Mouse (Mus musculus): ENCODE results near the gene Ctnnd2.

Gene Ctnnd2

GRCm38 (mm10) chr15:30512467-30512866, 340.1 kb downstream of the Ctnnd2 start:
- intact Hi-C loops (cut with DNase I) = no loop called here

- intact Hi-C loops (cut with DNase I) = no loop called here
Observed at GRCm38 (mm10) chr15:30513122-30513521, 340.7 kb downstream of the Ctnnd2 start.

GRCm38 (mm10) chr15:30515425-30515824, 343.0 kb downstream of the Ctnnd2 start:
- intact Hi-C loops (cut with DNase I) = no loop called here

- intact Hi-C loops (cut with DNase I) = no loop called here
Observed at GRCm38 (mm10) chr15:30541459-30541858, 369.1 kb downstream of the Ctnnd2 start.

- intact Hi-C loops (cut with DNase I) = no loop called here
Observed at GRCm38 (mm10) chr15:30548263-30548662, 375.9 kb downstream of the Ctnnd2 start.

GRCm38 (mm10) chr15:30550956-30551355, 378.6 kb downstream of the Ctnnd2 start:
- intact Hi-C loops (cut with DNase I) = no loop called here

GRCm38 (mm10) chr15:30553910-30554406, 381.6 kb downstream of the Ctnnd2 start:
- intact Hi-C loops (cut with DNase I) = no loop called here

- intact Hi-C loops (cut with DNase I) = no loop called here
Observed at GRCm38 (mm10) chr15:30555787-30556186, 383.4 kb downstream of the Ctnnd2 start.

- intact Hi-C loops (cut with DNase I) = no loop called here
Observed at GRCm38 (mm10) chr15:30562375-30562774, 390.0 kb downstream of the Ctnnd2 start.

GRCm38 (mm10) chr15:30564594-30564993, 392.2 kb downstream of the Ctnnd2 start:
- intact Hi-C loops (cut with DNase I) = no loop called here

- intact Hi-C loops (cut with DNase I) = no loop called here
Observed at GRCm38 (mm10) chr15:30570254-30570800, 397.9 kb downstream of the Ctnnd2 start.

GRCm38 (mm10) chr15:30587446-30587845, 415.1 kb downstream of the Ctnnd2 start:
- intact Hi-C loops (cut with DNase I) = no loop called here

- intact Hi-C loops (cut with DNase I) = no loop called here
Observed at GRCm38 (mm10) chr15:30590865-30591264, 418.5 kb downstream of the Ctnnd2 start.

GRCm38 (mm10) chr15:30595507-30595906, 423.1 kb downstream of the Ctnnd2 start:
- intact Hi-C loops (cut with DNase I) = no loop called here

- intact Hi-C loops (cut with DNase I) = no loop called here
Observed at GRCm38 (mm10) chr15:30610613-30611012, 438.2 kb downstream of the Ctnnd2 start.

GRCm38 (mm10) chr15:30615451-30615850, 443.1 kb downstream of the Ctnnd2 start:
- intact Hi-C loops (cut with DNase I) = no loop called here

- intact Hi-C loops (cut with DNase I) = no loop called here
Observed at GRCm38 (mm10) chr15:30616861-30617260, 444.5 kb downstream of the Ctnnd2 start.

GRCm38 (mm10) chr15:30617932-30618331, 445.5 kb downstream of the Ctnnd2 start:
- intact Hi-C loops (cut with DNase I) = no loop called here

- intact Hi-C loops (cut with DNase I) = no loop called here
Observed at GRCm38 (mm10) chr15:30628524-30628923, 456.1 kb downstream of the Ctnnd2 start.

- intact Hi-C loops (cut with DNase I) = no loop called here
Observed at GRCm38 (mm10) chr15:30632113-30632735, 459.8 kb downstream of the Ctnnd2 start.

- intact Hi-C loops (cut with DNase I) = no loop called here
Observed at GRCm38 (mm10) chr15:30633917-30634316, 461.5 kb downstream of the Ctnnd2 start.

- intact Hi-C loops (cut with DNase I) = no loop called here
Observed at GRCm38 (mm10) chr15:30634522-30634921, 462.1 kb downstream of the Ctnnd2 start.

- intact Hi-C loops (cut with DNase I) = no loop called here
Observed at GRCm38 (mm10) chr15:30640651-30641050, 468.3 kb downstream of the Ctnnd2 start.
